Mouse (Mus musculus) cerebral cortex, adult 2 months (tissue): ENCODE measurements around the gene Iah1.

Experiments
- WGBS: fragments of 180-500 bp; shearing (Covaris S2); methylation state at CpG from one replicate; pipeline ENCODE4 v1.1.7; 2018; 5-methylcytosine and 5-hydroxymethylcytosine counted together

Iah1 gene

GRCm38 (mm10) chr12:21315923-21316868 lies at the start of gene Iah1:
Iah1 (plus strand) TSS chr12:21316389.
- WGBS: 2% methylated on average over 59 of the region's 59 CpGs

GRCm38 (mm10) chr12:21266784-21267098 lies 49.4 kb upstream of the Iah1 start:
- WGBS: 82% methylated on average over 2 of the region's 2 CpGs

- 82% methylated on average over 8 of the region's 8 CpGs for WGBS
Measured at GRCm38 (mm10) chr12:21268083-21268616, 48.0 kb upstream of the Iah1 start.

- 67% methylated on average over 7 of the region's 7 CpGs for WGBS
Measured at GRCm38 (mm10) chr12:21274446-21274845, 41.7 kb upstream of the Iah1 start.

- 45% methylated on average over 1 of the region's 1 CpGs for WGBS
Measured at GRCm38 (mm10) chr12:21277352-21277864, 38.8 kb upstream of the Iah1 start.

GRCm38 (mm10) chr12:21284761-21285441 lies 31.3 kb upstream of the Iah1 start, which contains the start of gene Cpsf3:
Cpsf3 (plus strand) TSS chr12:21285391.
- WGBS: 45% methylated on average over 11 of the region's 11 CpGs

GRCm38 (mm10) chr12:21285508-21286242 lies 30.5 kb upstream of the Iah1 start:
- 1% methylated on average over 47 of the region's 47 CpGs for WGBS

GRCm38 (mm10) chr12:21286243-21286622 lies 30.0 kb upstream of the Iah1 start, which contains the start of gene Itgb1bp1:
Itgb1bp1 (minus strand) TSS chr12:21286284.
- WGBS: under 1% methylated on average over 28 of the region's 28 CpGs

- 19% methylated on average over 18 of the region's 18 CpGs for WGBS
Measured at GRCm38 (mm10) chr12:21286712-21287650, 29.2 kb upstream of the Iah1 start.

GRCm38 (mm10) chr12:21288716-21289395 lies 27.3 kb upstream of the Iah1 start:
- WGBS: 82% methylated on average over 3 of the region's 3 CpGs

GRCm38 (mm10) chr12:21289651-21290050 lies 26.5 kb upstream of the Iah1 start:
- WGBS: 78% methylated on average over 6 of the region's 6 CpGs

GRCm38 (mm10) chr12:21298856-21299255 lies 17.3 kb upstream of the Iah1 start:
- WGBS: 96% methylated on average over 11 of the region's 11 CpGs

- WGBS: 82% methylated on average over 7 of the region's 7 CpGs
Measured at GRCm38 (mm10) chr12:21301324-21301723, 14.9 kb upstream of the Iah1 start.

- WGBS: 79% methylated on average over 8 of the region's 8 CpGs
Measured at GRCm38 (mm10) chr12:21301932-21302331, 14.3 kb upstream of the Iah1 start.

- 81% methylated on average over 5 of the region's 5 CpGs for WGBS
Measured at GRCm38 (mm10) chr12:21302361-21302783, 13.8 kb upstream of the Iah1 start.

GRCm38 (mm10) chr12:21305741-21306140 lies 10.4 kb upstream of the Iah1 start:
- WGBS: 91% methylated on average over 4 of the region's 4 CpGs

- 81% methylated on average over 4 of the region's 4 CpGs for WGBS
Measured at GRCm38 (mm10) chr12:21306721-21307120, 9.5 kb upstream of the Iah1 start.

- 88% methylated on average over 5 of the region's 5 CpGs for WGBS
Measured at GRCm38 (mm10) chr12:21312201-21312600, 4.0 kb upstream of the Iah1 start.

- 10% methylated on average over 7 of the region's 7 CpGs for WGBS
Measured at GRCm38 (mm10) chr12:21316869-21317265, 678 bp downstream of the Iah1 start.
